Mouse (Mus musculus) neural tube, embryonic 12.5 days (tissue): ENCODE data around the gene Ncdn. TPM values are rescaled to one million over a fixed set of nuclear protein-coding genes. Genes with fewer than 3 reads are reported as not detected.
A peak's percentile ranks its signal among the peaks of the same experiment; 100 is the strongest.

Experiments
- ATAC-seq: fragments of 200-750 bp; cut with Nextera tagmentation; 2 replicates; pipeline ENCODE4 v1.8.0; 2017; ENCODE audit warnings: low read depth, mild to moderate bottlenecking, moderate TSS enrichment, moderate library complexity; ENCODE audit not compliant: low FRiP score
- H3K27ac ChIP-seq: fragments of 300-500 bp; sonication (generic); 2 replicates; pipeline ENCODE4 v1.5.1; 2016
- H3K27me3 ChIP-seq: fragments of 300-500 bp; sonication (generic); replicated peaks from 2 replicates; pipeline ENCODE4 v1.6.1; 2016; ENCODE audit warnings: mild to moderate bottlenecking
- H3K36me3 ChIP-seq: fragments of 300-500 bp; sonication (generic); 2 replicates; pipeline ENCODE4 v1.6.1; 2016; ENCODE audit warnings: mild to moderate bottlenecking
- H3K4me1 ChIP-seq: fragments of 300-500 bp; sonication (generic); 2 replicates; pipeline ENCODE4 v1.6.1; 2016
- H3K4me2 ChIP-seq: fragments of 300-500 bp; sonication (generic); replicated peaks from 2 replicates; pipeline ENCODE4 v1.6.1; 2016; ENCODE audit warnings: mild to moderate bottlenecking
- H3K4me3 ChIP-seq: fragments of 300-500 bp; sonication (generic); 2 replicates; pipeline ENCODE4 v1.5.1; 2016
- H3K9ac ChIP-seq: fragments of 300-500 bp; sonication (generic); 2 replicates; pipeline ENCODE4 v1.6.1; 2016; ENCODE audit warnings: mild to moderate bottlenecking
- H3K9me3 ChIP-seq: fragments of 300-500 bp; sonication (generic); 2 replicates; pipeline ENCODE4 v1.6.1; 2016; ENCODE audit warnings: mild to moderate bottlenecking
- WGBS: fragments of 180-500 bp; shearing (Covaris S2); methylation state at CpG from one replicate; pipeline ENCODE4 v1.1.7; 2016; 5-methylcytosine and 5-hydroxymethylcytosine counted together
- polyA plus RNA-seq: library from polyadenylated mRNA; unstranded; fragments of >200 nt; fragmentation: Nextera tagmentation; extraction: Ambion mirVana; gene quantifications from 2 replicates; pipeline ENCODE4 v1.2.1, GENCODE M21; 2016

The Ncdn gene
- polyA plus RNA-seq, 1 experiment from 2014 or later = 64.8 TPM

DNA sequence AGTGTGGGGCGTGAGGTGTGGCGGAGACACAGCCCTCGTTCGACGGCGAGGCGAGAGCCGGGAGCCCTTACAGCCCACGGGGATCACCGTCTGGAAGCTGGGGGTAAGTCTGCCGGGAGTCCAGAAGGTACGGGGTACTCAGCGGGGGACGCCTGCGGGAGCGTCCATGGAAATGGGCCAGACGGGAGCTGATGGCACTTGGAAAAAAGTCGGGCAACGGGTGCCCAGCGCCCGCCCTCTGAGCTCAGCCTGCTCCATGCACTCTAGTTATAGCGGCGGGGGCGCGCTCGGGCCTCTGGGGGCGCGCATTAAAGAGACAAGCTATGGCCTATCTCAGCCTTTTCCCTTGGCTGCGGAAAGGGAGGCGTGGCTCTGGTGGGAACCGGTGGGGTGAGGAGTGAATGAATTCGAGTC lies 17.2 kb downstream of the Ncdn start, which contains the start of gene Tfap2e:
Gene Tfap2e (minus strand): TSS at position 240 of the 414 bp plus-strand sequence.
- no peaks in the 10 kb centered on the region for H3K36me3 ChIP-seq
- H3K4me2 ChIP-seq = peak within 1 kb of the TSS; percentile 50
- peak; percentile 57 for ATAC-seq
- peaks cover 12% of the 10 kb centered on the region for H3K4me1 ChIP-seq
- peaks cover 82% of the 10 kb centered on the region for H3K27me3 ChIP-seq
- peak within 1 kb of the TSS; percentile 21 for H3K4me3 ChIP-seq
- H3K27ac ChIP-seq = no peak within 1 kb of the TSS
- H3K9ac ChIP-seq = no peak within 1 kb of the TSS
- WGBS = 2% methylated on average over 32 of the region's 32 CpGs
- no peaks in the 10 kb centered on the region for H3K9me3 ChIP-seq

DNA sequence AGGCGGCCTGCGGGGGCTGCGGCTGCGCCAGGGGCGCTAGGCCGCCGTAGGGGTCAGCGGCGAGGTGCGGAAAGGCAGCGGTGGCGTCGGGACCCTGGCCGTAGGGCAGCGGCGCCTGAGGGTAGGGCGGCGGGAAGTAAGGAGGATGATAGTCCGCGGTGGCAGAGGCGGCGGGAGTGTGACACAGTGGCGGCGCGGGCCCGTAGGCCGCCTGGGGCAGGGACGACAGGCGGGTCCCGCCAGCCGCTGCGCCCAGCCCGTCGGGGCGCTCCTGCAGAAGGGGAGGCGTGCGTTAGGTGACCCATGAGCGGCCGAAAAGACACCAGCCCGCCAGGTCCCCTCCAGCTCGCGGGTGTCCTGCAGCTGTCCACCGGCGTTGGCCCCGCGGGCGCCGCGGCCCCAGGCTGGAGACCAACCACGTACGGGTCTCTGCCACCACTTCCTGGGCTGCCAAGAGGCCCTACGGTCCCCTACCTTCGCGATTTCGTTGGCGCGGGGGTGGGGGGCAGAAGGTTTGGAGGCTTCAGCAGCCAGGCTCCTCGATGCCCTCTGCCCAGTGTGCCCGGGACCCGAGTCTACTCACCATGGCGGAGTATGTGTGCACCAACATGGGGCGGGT lies 17.7 kb downstream of the Ncdn start:
- WGBS = 2% methylated on average over 62 of the region's 62 CpGs
- Histone ChIP-seq H3K4me1 (peaks cover 12% of the 10 kb centered on the region), H3K27me3 (peaks cover 87% of the 10 kb centered on the region), H3K9ac (no peak overlapping the region), H3K4me2 (peak overlapping the region; percentile 50), H3K36me3 (no peaks in the 10 kb centered on the region), H3K9me3 (no peaks in the 10 kb centered on the region), H3K27ac (no peak overlapping the region), H3K4me3 (peak overlapping the region; percentile 21)
- peak; percentile 11; the same call in 1 of the 2 replicates for ATAC-seq

DNA sequence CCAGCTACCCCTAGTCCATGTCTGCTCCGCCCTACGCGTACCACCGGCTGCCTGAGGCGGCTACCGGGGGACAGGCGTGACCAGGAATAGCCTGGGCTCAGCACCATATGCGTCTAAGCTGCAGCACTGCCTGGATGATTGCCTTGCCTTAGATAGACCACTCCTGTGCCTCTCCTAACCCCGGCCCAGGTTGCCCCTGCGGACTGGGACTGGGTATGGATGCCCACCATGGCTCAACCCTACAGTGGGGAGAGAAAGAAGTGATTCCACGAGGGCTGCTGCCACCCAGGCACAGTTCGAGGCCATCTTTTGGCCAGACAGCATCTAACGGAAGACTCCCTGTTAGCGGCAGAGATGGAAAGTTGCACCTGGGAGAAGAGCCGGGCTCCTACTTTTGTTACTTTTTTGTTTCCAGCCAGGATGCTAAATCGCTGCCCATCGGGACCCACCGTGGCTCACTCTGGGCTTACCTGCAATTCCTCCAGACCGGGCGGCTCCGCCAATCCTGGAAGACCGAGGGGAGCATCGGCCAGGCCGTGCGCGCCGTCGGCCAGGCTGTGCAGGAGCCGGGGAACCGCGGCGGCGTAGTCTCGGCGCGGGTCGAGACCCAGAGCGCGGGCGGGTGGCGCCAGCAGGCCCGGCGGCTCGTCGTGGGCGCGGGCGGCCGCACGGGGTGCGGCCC lies 18.4 kb downstream of the Ncdn start:
- no peaks in the 10 kb centered on the region for H3K36me3 ChIP-seq
- peak overlapping the region; percentile 21 for H3K4me3 ChIP-seq
- no peak overlapping the region for H3K9ac ChIP-seq
- peak overlapping the region; percentile 50 for H3K4me2 ChIP-seq
- peaks cover 94% of the 10 kb centered on the region for H3K27me3 ChIP-seq
- H3K27ac ChIP-seq = no peak overlapping the region
- 3% methylated on average over 51 of the region's 51 CpGs for WGBS
- H3K9me3 ChIP-seq = no peaks in the 10 kb centered on the region
- H3K4me1 ChIP-seq = peaks cover 12% of the 10 kb centered on the region
- ATAC-seq = no peak

DNA sequence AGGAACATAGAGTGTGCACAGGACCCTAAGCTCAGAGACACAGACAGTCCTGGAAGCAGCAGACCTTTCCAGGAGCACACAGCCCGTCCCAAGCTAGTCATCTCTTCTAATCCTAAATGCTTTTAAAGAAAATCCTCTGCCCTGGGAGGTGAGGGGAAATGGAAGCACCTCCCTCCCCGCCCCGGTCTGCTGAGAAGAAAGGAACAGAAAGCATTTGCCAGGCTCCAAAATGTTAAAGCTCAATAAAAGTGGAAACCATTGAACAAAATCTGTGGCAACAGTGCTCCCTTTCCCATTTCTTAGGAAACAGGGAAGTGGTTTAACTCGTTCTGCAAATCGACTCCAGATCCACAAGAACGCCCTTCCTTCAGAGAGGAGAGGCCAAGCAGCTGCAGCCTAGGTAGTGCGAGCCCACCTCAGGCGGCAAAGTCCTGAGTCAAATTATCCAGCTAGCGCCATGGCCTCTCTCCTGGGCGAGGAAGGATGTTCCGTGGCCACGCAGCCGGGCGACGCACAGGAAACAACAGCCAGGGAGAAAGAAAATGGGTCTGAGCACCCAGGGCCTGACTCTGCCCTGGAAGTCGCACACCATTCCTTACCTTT lies 19.1 kb downstream of the Ncdn start:
- Histone ChIP-seq H3K27ac (no peak overlapping the region), H3K4me2 (no peak overlapping the region), H3K9me3 (no peaks in the 10 kb centered on the region), H3K27me3 (peaks cover 97% of the 10 kb centered on the region), H3K36me3 (no peaks in the 10 kb centered on the region), H3K4me3 (no peak overlapping the region), H3K9ac (no peak overlapping the region), H3K4me1 (peaks cover 12% of the 10 kb centered on the region)
- ATAC-seq = no peak
- WGBS = 3% methylated on average over 16 of the region's 16 CpGs

DNA sequence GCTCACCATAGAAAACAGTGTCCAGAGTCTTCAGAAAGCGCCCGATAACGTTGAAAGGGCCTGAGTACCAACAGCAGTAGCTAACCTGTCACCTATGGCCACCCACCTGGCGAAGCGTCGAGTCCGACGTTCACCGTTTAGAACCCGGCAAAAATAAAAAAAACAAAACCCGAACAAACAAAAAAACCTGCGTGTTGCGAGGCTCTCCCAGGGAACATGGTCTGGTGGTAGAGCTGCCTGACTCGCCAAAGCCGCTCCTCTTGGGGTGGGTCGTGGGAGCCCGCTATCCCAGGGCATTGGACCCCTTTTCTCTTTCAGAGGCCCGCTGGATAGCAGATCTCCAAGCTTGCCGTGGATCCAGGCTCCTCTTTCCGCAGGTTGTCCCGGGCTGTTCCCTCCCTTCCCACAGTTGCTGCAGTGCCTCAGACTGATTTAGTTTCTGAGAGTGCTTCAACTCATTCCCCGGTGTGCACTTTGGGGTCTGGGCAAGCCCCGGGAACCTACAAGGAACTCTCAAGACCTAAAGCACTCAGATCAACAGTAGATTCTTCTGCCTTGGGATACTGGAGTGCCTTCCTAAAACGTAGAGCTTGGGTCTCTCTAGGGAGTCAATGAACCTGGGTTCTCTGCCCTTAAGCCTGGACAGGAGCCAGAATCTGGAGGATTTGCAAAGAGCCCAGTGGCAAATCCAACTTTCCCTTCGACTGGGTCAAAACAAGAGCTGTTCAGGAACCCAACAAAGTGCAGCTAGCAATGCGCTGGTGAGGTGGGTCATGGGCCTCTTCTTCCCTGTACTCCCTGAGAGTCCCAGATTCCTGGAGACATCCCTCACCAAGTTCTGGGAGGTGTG lies 20.5 kb downstream of the Ncdn start:
- no peak overlapping the region for H3K9ac ChIP-seq
- 0 out of 2 replicates have a peak overlapping the region, but pooled peaks have one; percentile 3 for H3K4me3 ChIP-seq
- H3K27me3 ChIP-seq = peaks cover 85% of the 10 kb centered on the region
- H3K27ac ChIP-seq = no peak overlapping the region
- WGBS = 4% methylated on average over 26 of the region's 26 CpGs
- no peak for ATAC-seq
- H3K4me1 ChIP-seq = peaks cover 12% of the 10 kb centered on the region
- H3K4me2 ChIP-seq = peak overlapping the region; percentile 31
- no peaks in the 10 kb centered on the region for H3K9me3 ChIP-seq
- no peaks in the 10 kb centered on the region for H3K36me3 ChIP-seq

DNA sequence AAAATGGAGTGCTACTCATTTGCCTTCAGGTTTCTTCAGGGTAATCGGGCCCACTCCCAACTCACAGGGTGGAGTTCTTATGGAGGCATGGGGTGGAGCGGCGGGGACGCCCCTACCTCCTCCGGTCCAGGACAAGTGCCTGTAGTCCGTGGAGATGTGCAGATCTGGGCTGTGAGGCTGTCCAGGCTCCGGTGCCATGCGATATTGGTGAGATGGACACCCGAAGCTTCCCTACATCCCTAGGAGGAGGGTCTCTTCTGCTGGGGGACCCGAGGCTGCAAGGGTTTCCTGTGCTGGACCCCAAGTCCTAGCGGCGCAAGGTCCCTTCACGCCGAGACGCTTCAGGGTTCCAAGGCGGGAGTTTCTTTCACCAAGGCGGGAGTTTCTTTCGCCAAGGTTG lies 21.1 kb downstream of the Ncdn start:
- H3K4me2 ChIP-seq = peak overlapping the region; percentile 31
- no peak overlapping the region for H3K9ac ChIP-seq
- H3K9me3 ChIP-seq = no peaks in the 10 kb centered on the region
- WGBS = 2% methylated on average over 18 of the region's 18 CpGs
- H3K27ac ChIP-seq = no peak overlapping the region
- ATAC-seq = no peak
- H3K36me3 ChIP-seq = no peaks in the 10 kb centered on the region
- H3K27me3 ChIP-seq = peaks cover 78% of the 10 kb centered on the region
- 0 out of 2 replicates have a peak overlapping the region, but pooled peaks have one; percentile 3 for H3K4me3 ChIP-seq
- H3K4me1 ChIP-seq = peaks cover 12% of the 10 kb centered on the region

DNA sequence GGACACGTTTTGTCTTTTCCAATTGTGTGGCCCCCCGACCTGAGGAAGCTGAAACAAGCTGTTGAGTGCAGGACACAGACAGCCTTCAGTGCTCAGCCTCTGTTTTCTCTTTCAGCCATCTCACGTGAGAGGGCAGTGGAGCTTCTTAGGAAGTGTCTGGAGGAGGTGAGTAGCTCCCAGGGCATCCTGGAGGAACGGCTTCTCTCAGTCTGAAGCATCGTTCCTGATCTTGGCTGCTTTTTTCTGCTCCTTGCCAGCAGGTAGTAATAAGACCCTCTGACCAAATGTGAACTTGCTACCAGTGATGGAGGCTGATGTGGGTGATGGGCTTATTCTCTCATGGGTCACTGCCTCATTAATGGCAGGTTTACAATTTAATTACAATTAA lies 45.8 kb downstream of the Ncdn start:
- Histone ChIP-seq H3K4me3 (no peak overlapping the region), H3K9ac (no peak overlapping the region), H3K4me2 (peak overlapping the region; percentile 26; the same call in 1 of the 2 replicates), H3K4me1 (peaks cover 22% of the 10 kb centered on the region; the same call in 1 of the 2 replicates), H3K36me3 (peaks cover 52% of the 10 kb centered on the region), H3K27me3 (no peaks in the 10 kb centered on the region), H3K27ac (no peak overlapping the region), H3K9me3 (no peaks in the 10 kb centered on the region)
- WGBS = 27% methylated on average over 5 of the region's 5 CpGs
- no peak for ATAC-seq

DNA sequence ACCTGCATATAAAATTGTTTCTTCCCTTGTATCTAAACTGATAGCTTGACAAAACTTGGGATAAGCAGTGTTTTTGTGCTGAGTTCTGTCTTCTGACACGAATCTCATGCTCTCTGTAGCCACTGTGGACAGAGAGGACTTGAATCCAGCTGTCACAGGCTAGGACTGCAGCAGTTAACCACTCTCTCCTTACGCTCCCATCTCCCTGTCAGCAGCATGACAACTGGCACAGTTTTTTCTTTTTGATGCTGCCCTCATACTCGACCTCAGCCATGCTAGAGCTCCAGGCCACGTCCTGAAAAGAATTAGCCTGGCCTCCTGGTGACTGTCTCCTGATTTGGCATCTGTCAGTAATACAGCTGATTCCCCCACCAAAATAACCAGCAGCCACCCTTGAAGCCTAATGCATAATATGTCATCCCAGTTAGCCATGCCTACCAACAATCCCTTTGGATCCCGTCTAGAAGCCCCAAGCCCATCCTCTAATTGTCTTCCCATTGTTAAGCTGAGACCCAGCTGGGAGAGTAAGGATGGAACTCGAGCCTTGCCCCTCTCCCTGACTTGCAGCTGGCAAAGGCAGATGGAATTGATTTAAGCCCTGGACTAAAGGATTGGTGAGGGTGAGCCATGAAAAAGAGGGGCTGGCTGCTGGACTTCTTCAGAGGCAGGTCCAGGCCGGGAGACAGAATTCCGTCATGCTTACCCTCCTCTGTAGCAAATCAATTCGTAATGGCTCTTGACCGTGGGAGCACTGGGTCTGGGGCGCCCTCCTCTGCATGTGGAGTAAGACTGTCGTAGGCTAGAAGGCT lies 46.4 kb downstream of the Ncdn start:
- peaks cover 57% of the 10 kb centered on the region for H3K36me3 ChIP-seq

DNA sequence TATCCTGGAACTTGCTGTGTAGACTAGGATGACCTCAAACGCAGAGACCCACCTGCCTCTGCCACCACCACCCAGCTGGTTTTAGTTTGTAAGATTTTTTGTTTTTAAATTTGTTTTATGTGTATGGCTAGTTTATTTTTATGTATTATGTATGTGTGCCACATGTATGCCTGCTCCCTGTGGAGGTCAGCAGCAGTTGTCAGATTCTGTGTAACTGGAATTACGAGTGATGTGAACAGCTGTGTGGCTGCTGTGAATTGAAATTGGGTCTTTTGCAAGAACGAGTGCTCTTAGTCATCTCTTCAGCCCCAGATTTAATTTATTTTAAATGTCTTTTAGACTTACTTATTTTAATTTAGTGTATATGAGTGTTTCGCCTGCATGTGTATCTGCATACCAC lies 56.3 kb downstream of the Ncdn start:
- Histone ChIP-seq H3K9me3 (no peaks in the 10 kb centered on the region), H3K27me3 (no peaks in the 10 kb centered on the region), H3K27ac (no peak overlapping the region), H3K4me1 (no peaks in the 10 kb centered on the region), H3K4me2 (no peak overlapping the region), H3K4me3 (no peak overlapping the region), H3K36me3 (peaks cover 31% of the 10 kb centered on the region), H3K9ac (no peak overlapping the region)
- ATAC-seq = no peak
- 93% methylated on average over 4 of the region's 4 CpGs for WGBS

More for the DNA sequence above, 46.4 kb downstream of the Ncdn start:
- Histone ChIP-seq H3K4me2 (peak overlapping the region; percentile 26; the same call in 1 of the 2 replicates), H3K4me1 (peaks cover 22% of the 10 kb centered on the region; the same call in 1 of the 2 replicates), H3K9me3 (no peaks in the 10 kb centered on the region), H3K4me3 (no peak overlapping the region), H3K27me3 (no peaks in the 10 kb centered on the region), H3K27ac (no peak overlapping the region; the same call in 1 of the 2 replicates), H3K9ac (no peak overlapping the region)
- peak; percentile 95 for ATAC-seq
- WGBS = 30% methylated on average over 12 of the region's 12 CpGs
